Mouse (Mus musculus) limb, embryonic 11.5 days (tissue): ENCODE data around the gene Arpc5l. TPM values are rescaled to one million over a fixed set of nuclear protein-coding genes. Genes with fewer than 3 reads are reported as not detected.

ENCODE experiments used
- ATAC-seq: fragments of 200-750 bp; cut with Nextera tagmentation; 2 replicates; pipeline ENCODE4 v1.8.0; 2017; ENCODE audit warnings: low read depth; ENCODE audit not compliant: insufficient number of reproducible peaks, low FRiP score, low TSS enrichment
- DNase-seq: peaks from one replicate; pipeline ENCODE4 v3.0.0-alpha.2; 2015; ENCODE audit warnings: low spot score
- H3K27ac ChIP-seq: fragments of 300-500 bp; sonication (generic); replicated peaks from 2 replicates; pipeline ENCODE4 v1.5.1; 2014; ENCODE audit warnings: low read depth, mild to moderate bottlenecking, low read length
- H3K27me3 ChIP-seq: fragments of 300-500 bp; sonication (generic); 2 replicates; pipeline ENCODE4 v1.6.1; 2014; ENCODE audit warnings: mild to moderate bottlenecking, low read length, mixed read lengths; ENCODE audit not compliant: control insufficient read depth, insufficient read depth
- H3K36me3 ChIP-seq: fragments of 300-500 bp; sonication (generic); 2 replicates; pipeline ENCODE4 v1.6.1; 2014; ENCODE audit warnings: mild to moderate bottlenecking, low read length, moderate library complexity, mixed read lengths; ENCODE audit not compliant: control insufficient read depth, insufficient read depth
- H3K4me1 ChIP-seq: fragments of 300-500 bp; sonication (generic); 2 replicates; pipeline ENCODE4 v1.6.1; 2014; ENCODE audit warnings: low read length, mixed read lengths; ENCODE audit not compliant: control insufficient read depth, insufficient read depth
- H3K4me2 ChIP-seq: fragments of 300-500 bp; sonication (generic); 2 replicates; pipeline ENCODE4 v1.6.1; 2014; ENCODE audit warnings: low read depth, mild to moderate bottlenecking, moderate library complexity; ENCODE audit not compliant: severe bottlenecking
- H3K4me3 ChIP-seq: fragments of 300-500 bp; sonication (generic); 2 replicates; pipeline ENCODE4 v1.5.1; 2014; ENCODE audit warnings: low read depth, low read length
- H3K9ac ChIP-seq: fragments of 300-500 bp; sonication (generic); 2 replicates; pipeline ENCODE4 v1.6.1; 2014; ENCODE audit warnings: mild to moderate bottlenecking, low read length
- H3K9me3 ChIP-seq: fragments of 300-500 bp; sonication (generic); 2 replicates; pipeline ENCODE4 v1.6.1; 2016; ENCODE audit warnings: low read length; ENCODE audit not compliant: control insufficient read depth
- WGBS: fragments of 180-500 bp; shearing (Covaris S2); extraction: QIAGEN DNeasy Blood & Tissue Kit; methylation state at CpG from one replicate; pipeline ENCODE4 v1.1.7; 2014; 5-methylcytosine and 5-hydroxymethylcytosine counted together
- polyA plus RNA-seq: library from polyadenylated mRNA; unstranded; fragments of >200 nt; fragmentation: Nextera tagmentation; extraction: Ambion mirVana; gene quantifications from 2 replicates; pipeline ENCODE4 v1.2.1, GENCODE M21; 2014

Gene Arpc5l
- polyA plus RNA-seq, result 106 and 115 TPM in 2 replicates

DNA sequence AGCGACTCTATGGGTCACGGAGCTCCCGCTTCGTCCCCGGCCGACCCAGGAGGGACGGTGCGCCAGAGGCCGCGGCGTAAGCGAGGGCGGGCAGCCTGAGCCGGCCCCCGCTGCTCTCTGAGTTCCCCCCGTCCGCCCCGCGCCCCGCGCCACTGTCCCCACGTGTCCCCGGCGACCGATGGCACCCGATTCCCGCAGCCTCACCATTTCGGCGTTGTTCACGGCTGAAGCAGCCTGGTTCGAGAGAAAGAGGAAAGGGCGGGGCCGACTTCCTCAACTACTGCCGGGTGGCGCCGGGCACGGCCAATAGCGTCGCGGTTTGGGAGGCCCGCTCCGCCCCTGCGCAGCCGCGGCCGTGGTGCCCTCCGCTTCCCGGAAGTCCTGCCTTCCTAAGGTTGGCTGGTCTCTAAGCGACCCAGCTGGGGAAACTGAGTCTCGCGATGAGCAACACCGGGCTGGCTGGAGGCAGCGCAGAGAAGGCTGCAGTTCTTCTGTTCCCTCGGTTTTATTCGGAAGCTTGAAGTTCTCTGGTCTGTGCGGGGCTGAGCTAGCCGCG is at the start of gene Arpc5l:
Gene Arpc5l (plus strand): TSS at position 469 of the 556 bp plus-strand sequence.
- H3K4me2 ChIP-seq, result peak within 1 kb of the TSS; percentile 94
- ATAC-seq (peak; percentile 83), DNase-seq (peak; percentile 90)
- WGBS, result under 1% methylated on average over 54 of the region's 58 CpGs
- peak within 1 kb of the TSS; percentile 84 for H3K9ac ChIP-seq
- H3K4me1 ChIP-seq, result peaks cover 22% of the 10 kb centered on the region
- H3K9me3 ChIP-seq, result no peaks in the 10 kb centered on the region
- H3K36me3 ChIP-seq, result peaks cover 22% of the 10 kb centered on the region
- H3K27ac ChIP-seq, result peak within 1 kb of the TSS; percentile 77; the same call in 1 of the 2 replicates
- H3K27me3 ChIP-seq, result no peaks in the 10 kb centered on the region
- H3K4me3 ChIP-seq, result peak within 1 kb of the TSS; percentile 76

DNA sequence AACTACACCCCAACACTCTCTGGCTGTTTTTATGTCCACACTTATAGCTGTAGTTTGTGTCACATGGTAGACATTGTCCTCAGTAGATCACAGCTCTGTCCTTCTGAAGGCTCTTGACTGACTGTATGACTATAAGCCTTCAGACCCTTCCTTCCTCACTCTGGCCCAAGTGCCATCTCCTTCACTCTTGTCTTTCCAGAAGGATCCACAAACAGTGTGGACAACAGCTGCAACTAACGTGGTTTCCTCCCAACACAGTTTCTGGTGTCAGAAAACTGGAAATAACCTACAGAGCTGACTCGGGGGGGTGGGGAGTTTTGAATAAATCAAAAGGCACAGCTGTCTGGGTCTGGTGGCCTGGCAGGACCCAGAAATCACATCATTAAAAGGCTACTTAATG is 49.1 kb upstream of the Arpc5l start:
- Histone ChIP-seq H3K36me3 (no peaks in the 10 kb centered on the region), H3K9ac (no peak overlapping the region), H3K4me2 (no peak overlapping the region), H3K27ac (no peak overlapping the region), H3K4me3 (no peak overlapping the region), H3K4me1 (no peaks in the 10 kb centered on the region), H3K27me3 (no peaks in the 10 kb centered on the region), H3K9me3 (no peaks in the 10 kb centered on the region)
- DNase-seq (no peak), ATAC-seq (no peak)
- WGBS, result 67% methylated on average over 2 of the region's 2 CpGs

DNA sequence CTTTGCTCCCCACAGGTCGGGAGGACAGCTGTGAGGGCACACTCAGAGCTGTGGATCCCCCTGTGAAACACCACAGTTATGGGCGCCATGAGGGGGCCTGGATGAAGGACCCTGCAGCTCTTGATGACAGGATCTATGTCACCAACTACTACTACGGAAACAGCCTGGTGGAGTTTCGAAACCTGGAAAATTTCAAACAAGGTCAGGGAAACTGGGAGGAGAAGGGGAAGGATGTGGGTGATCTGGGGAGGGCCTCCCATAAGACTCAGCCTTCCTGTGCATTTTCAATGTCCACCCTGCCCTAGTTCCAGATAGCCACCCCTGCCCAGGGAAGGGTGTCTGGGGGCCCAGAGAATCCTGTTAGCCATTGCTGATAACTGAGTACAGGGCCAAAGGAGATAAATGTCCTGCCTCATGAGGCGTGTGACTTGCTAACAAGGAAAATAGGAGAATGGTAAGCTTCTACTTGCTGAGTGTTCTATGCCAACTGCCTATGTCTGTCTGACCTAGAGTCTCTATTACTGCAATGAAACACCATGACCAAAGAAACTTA is 47.4 kb upstream of the Arpc5l start:
- Histone ChIP-seq H3K4me2 (no peak overlapping the region), H3K27ac (no peak overlapping the region), H3K36me3 (no peaks in the 10 kb centered on the region), H3K9me3 (no peaks in the 10 kb centered on the region), H3K4me3 (no peak overlapping the region), H3K9ac (no peak overlapping the region), H3K4me1 (no peaks in the 10 kb centered on the region), H3K27me3 (no peaks in the 10 kb centered on the region)
- DNase-seq (no peak), ATAC-seq (no peak)
- WGBS, result 84% methylated on average over 5 of the region's 5 CpGs

DNA sequence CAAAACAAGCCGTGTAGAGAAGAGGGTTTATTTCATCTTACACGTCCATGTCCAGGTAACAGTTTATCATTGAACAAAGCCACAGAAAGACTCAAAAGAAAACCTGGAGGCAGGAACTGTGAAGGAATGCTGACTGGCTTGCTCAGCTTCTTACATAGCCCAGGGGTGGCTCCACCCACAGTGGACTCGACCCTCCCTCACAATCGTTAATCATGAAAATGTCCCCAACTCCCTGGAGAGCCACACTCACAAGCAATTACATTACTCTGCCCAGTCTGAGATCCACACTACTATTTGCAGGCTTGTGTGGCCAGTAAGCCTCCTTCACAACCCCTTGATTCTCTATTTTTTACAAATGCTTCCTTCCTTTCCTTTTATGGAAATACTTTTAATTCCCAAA is 41.0 kb upstream of the Arpc5l start:
- no peak overlapping the region for H3K27ac ChIP-seq
- DNase-seq (peak; percentile 64), ATAC-seq (0 out of 2 replicates have a peak, but pooled peaks have one; percentile 44)
- no peaks in the 10 kb centered on the region for H3K36me3 ChIP-seq
- no peak overlapping the region for H3K9ac ChIP-seq
- H3K4me2 ChIP-seq, result no peak overlapping the region
- H3K9me3 ChIP-seq, result no peaks in the 10 kb centered on the region
- no peaks in the 10 kb centered on the region for H3K27me3 ChIP-seq
- WGBS, result 22% methylated on average over 4 of the region's 4 CpGs
- H3K4me1 ChIP-seq, result no peaks in the 10 kb centered on the region
- no peak overlapping the region for H3K4me3 ChIP-seq

DNA sequence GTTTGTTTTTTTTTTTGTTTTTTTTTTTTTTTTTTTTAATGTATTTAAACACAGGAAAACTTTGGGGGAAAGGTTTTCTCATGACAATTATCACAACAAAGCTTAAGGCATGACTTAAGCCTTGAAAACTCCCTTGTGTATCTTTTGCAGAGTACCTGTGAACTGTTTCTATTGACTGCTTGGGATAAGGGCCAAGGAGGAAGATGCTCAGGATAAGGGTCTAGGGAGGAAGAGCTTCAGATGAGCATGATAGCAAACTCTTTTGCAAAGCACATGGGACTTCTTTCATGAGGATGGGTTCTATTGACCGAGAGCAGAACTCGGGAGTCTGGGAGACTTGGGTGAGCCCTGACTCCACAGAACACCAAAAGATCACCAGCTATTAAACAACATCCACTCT is 35.5 kb upstream of the Arpc5l start:
- no peak for DNase-seq
- H3K4me2 ChIP-seq, result no peak overlapping the region
- WGBS, result 93% methylated on average over 2 of the region's 2 CpGs
- H3K4me1 ChIP-seq, result no peaks in the 10 kb centered on the region
- no peaks in the 10 kb centered on the region for H3K27me3 ChIP-seq
- H3K9me3 ChIP-seq, result no peaks in the 10 kb centered on the region
- H3K9ac ChIP-seq, result no peak overlapping the region
- no peaks in the 10 kb centered on the region for H3K36me3 ChIP-seq
- H3K4me3 ChIP-seq, result no peak overlapping the region
- ATAC-seq, result no peak
- H3K27ac ChIP-seq, result no peak overlapping the region

DNA sequence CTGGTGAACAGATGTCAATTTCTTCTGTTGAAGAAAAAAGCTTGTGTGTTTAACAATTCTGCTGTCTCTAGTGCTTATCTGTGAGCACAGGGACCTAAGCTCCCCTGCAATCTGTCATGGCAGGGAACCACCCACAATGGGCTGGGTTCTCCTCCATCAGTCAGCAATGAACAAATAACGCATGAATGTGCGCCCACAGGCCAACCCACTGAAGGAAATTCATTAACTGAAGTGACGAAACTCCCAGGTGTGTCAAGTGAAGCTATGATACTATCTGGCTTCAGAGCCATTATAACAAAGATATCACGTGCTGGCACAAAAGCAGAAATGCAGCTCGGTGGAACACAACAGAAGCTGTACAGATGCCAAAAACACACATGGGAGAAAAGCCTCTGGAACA is 35.1 kb upstream of the Arpc5l start:
- H3K9ac ChIP-seq, result no peak overlapping the region
- WGBS, result 89% methylated on average over 5 of the region's 5 CpGs
- H3K4me1 ChIP-seq, result no peaks in the 10 kb centered on the region
- no peaks in the 10 kb centered on the region for H3K9me3 ChIP-seq
- H3K4me3 ChIP-seq, result no peak overlapping the region
- ATAC-seq (no peak), DNase-seq (no peak)
- H3K4me2 ChIP-seq, result no peak overlapping the region
- no peaks in the 10 kb centered on the region for H3K36me3 ChIP-seq
- no peaks in the 10 kb centered on the region for H3K27me3 ChIP-seq
- no peak overlapping the region for H3K27ac ChIP-seq

DNA sequence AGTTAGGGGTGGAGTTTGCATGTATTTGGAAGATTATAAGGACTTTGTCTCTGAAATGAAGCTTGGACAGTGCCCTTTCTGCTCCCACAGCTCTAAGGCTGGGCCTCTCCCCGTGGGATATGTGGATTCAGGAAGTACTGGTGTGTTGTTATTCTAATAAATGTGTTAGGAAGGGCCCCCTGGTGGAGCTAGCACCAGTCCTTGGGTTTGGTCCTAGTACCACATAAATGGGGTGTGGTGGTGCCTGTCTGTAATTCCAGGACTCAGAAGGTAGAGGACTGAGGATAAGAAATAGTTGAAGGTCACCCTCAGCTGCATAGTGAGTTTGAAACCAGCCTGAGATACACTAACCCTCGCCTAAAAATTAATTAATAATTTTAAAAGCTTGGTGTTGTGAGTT is 31.9 kb upstream of the Arpc5l start:
- WGBS, result 43% methylated on average over 2 of the region's 2 CpGs
- ATAC-seq (no peak), DNase-seq (no peak)
- Histone ChIP-seq H3K4me3 (no peak overlapping the region), H3K9me3 (no peaks in the 10 kb centered on the region), H3K36me3 (no peaks in the 10 kb centered on the region), H3K27me3 (no peaks in the 10 kb centered on the region), H3K4me1 (no peaks in the 10 kb centered on the region), H3K27ac (no peak overlapping the region), H3K9ac (no peak overlapping the region), H3K4me2 (no peak overlapping the region)

DNA sequence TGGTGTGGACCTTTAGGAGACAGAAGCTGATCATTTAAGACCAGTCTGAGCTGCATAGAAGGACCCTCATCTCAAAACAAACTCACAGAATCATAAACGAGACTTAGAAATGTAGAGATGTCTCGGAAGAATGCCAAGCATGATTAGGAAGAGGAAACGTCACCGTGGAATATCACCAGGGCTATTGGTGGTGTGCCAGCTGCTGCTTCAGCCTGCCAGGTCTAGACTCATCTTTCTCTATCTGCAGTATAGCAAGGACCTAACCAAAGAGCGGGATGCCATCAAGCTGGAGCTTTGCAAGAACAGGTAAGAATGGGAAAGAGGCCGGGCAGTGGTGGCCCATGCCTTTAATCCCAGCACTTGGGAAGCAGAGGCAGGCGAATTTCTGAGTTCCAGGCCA is 31.4 kb upstream of the Arpc5l start:
- Histone ChIP-seq H3K9ac (no peak overlapping the region), H3K9me3 (no peaks in the 10 kb centered on the region), H3K27ac (no peak overlapping the region), H3K4me2 (no peak overlapping the region), H3K27me3 (no peaks in the 10 kb centered on the region), H3K36me3 (no peaks in the 10 kb centered on the region), H3K4me1 (no peaks in the 10 kb centered on the region), H3K4me3 (no peak overlapping the region)
- no peak for DNase-seq
- 86% methylated on average over 7 of the region's 7 CpGs for WGBS
- ATAC-seq, result no peak

DNA sequence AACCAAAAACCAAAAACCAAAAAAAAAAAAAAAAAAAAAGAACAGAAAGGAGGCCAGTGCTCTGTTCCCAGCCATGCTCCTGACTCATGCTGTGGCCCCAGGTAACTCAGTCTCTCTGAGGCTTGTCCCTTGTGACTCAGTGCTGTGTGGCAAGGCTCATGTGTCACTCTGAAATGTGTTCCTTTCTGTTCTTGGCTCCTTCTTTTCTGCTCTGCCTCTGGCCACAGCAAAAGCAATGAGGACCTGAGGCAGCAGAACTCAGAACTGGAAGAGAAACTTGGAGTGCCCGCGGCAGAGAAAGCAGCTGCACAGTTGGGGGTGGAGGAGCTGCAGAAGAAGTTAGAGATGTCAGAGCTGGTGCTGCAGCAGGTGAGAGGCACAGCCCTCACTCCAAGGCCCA is 31.0 kb upstream of the Arpc5l start:
- ATAC-seq, result no peak
- H3K9me3 ChIP-seq, result no peaks in the 10 kb centered on the region
- no peak overlapping the region for H3K4me2 ChIP-seq
- no peaks in the 10 kb centered on the region for H3K4me1 ChIP-seq
- 39% methylated on average over 2 of the region's 2 CpGs for WGBS
- no peak overlapping the region for H3K4me3 ChIP-seq
- no peak overlapping the region for H3K9ac ChIP-seq
- H3K36me3 ChIP-seq, result no peaks in the 10 kb centered on the region
- H3K27me3 ChIP-seq, result no peaks in the 10 kb centered on the region
- no peak overlapping the region for H3K27ac ChIP-seq
- DNase-seq, result no peak
